Comparison of ENCODE assay signal across 19 mouse cellular contexts in the genomic region with DNA sequence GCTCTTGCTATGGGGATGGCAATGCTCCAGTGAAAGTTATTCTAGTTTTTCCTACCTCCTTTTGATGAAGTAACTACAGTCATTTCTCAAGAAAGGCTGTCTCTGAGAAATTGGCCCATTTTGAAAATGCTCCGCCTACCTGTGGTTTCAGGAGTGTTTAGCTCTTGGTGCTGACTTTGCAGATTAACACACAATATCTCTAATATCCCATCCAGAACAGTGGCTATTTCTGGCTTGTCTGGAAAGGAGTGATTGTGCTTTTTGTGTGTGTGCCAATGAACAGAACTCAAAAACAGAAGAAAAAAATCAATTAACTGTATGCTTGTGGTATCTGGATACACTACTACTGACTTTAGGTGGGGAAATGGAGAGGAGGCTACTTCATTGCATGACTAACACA. TPM values are rescaled to one million over a fixed set of nuclear protein-coding genes. Genes with fewer than 3 reads are reported as not detected.
"Had no signal": no experiment of that assay in that cellular context is flagged by ENCODE, and none has a peak within 500 bp of the region (broad histone marks: within the 10 kb centered on the region; RNA-seq: fewer than 3 reads in every experiment).

No protein-coding gene starts in this region.

- H3K9me3 ChIP-seq: midbrain, embryonic 10.5 days; midbrain, embryonic 12.5 days; neural tube, embryonic 15.5 days; stomach, embryonic 15.5 days had no signal

- H3K9ac ChIP-seq: liver, embryonic 14.5 days; lung, embryonic 14.5 days; midbrain, embryonic 12.5 days; neural tube, embryonic 13.5 days; neural tube, embryonic 15.5 days; stomach, embryonic 15.5 days had no signal

- H3K4me3 ChIP-seq: megakaryocyte, embryonic 14.5 days; midbrain, embryonic 10.5 days; midbrain, embryonic 12.5 days; neural tube, embryonic 13.5 days; neural tube, embryonic 15.5 days; stomach, embryonic 15.5 days had no signal

- H3K27me3 ChIP-seq: megakaryocyte, embryonic 14.5 days; midbrain, embryonic 12.5 days; neural tube, embryonic 13.5 days; neural tube, embryonic 15.5 days; stomach, embryonic 15.5 days had no signal

- H3K27ac ChIP-seq: liver, embryonic 14.5 days; midbrain, embryonic 10.5 days; midbrain, embryonic 12.5 days; neural tube, embryonic 13.5 days; neural tube, embryonic 15.5 days; stomach, embryonic 15.5 days; stomach, postnatal 0 days had no signal

- ATAC-seq: midbrain, embryonic 16.5 days had no signal

- DNase-seq: lung, adult 18-20 months; lung, embryonic 14.5 days; lung, postnatal 10 days; lung, postnatal 4 days; midbrain, embryonic 14.5 days; right cerebral cortex, postnatal 14 days; thymus, adult 2 months; thymus, postnatal 25 days; thymus, postnatal 4 days had no signal

- H3K4me1 ChIP-seq: megakaryocyte, embryonic 14.5 days; midbrain, embryonic 12.5 days; neural tube, embryonic 13.5 days; stomach, embryonic 15.5 days had no signal

- H3K4me2 ChIP-seq: lung, embryonic 14.5 days; midbrain, embryonic 12.5 days; neural tube, embryonic 13.5 days; neural tube, embryonic 15.5 days; stomach, embryonic 15.5 days had no signal

- H3K36me3 ChIP-seq: midbrain, embryonic 10.5 days; midbrain, embryonic 12.5 days; stomach, embryonic 15.5 days had no signal

RNA-seq across cellular contexts. Expression of a gene that starts 33.1 kb away (rescaled TPM):
- polyA plus RNA-seq: spleen, adult 2 months had no signal
